In genomic region chr7:56018972-56019929, GRCm38 (mm10) we compare ENCODE assay signal across 8 mouse cellular contexts. TPM values are rescaled to one million over a fixed set of nuclear protein-coding genes. Genes with fewer than 3 reads are reported as not detected.
DNase-seq lines count a peak whose midpoint lies in the region; ATAC-seq and TF ChIP-seq lines count a peak whose summit lies in the region.

No protein-coding gene starts in this region.

- peak overlapping the region; percentile 89 for H3K9ac ChIP-seq in heart, embryonic 12.5 days
- H3K9ac ChIP-seq in kidney, embryonic 16.5 days (replicated peaks; ENCODE audit: low read length), result peak overlapping the region; percentile 76
- H3K9ac ChIP-seq in liver, embryonic 11.5 days (ENCODE audit: low read depth, low read length), result peak overlapping the region; percentile 98

- H3K36me3 ChIP-seq in erythroblast, embryonic 14.5 days (ENCODE audit: control insufficient read depth), result peaks cover 36% of the 10 kb centered on the region
- H3K36me3 ChIP-seq in heart, embryonic 12.5 days, result no peaks in the 10 kb centered on the region
- H3K36me3 ChIP-seq in kidney, embryonic 16.5 days (ENCODE audit: insufficient read depth, low read length), result no peaks in the 10 kb centered on the region
- H3K36me3 ChIP-seq in liver, embryonic 11.5 days (ENCODE audit: control insufficient read depth, insufficient read depth, low read length), result no peaks in the 10 kb centered on the region
- no peaks in the 10 kb centered on the region for H3K36me3 ChIP-seq in myocyte (ENCODE audit: control insufficient read depth, insufficient read depth)
- no peaks in the 10 kb centered on the region for H3K36me3 ChIP-seq in splenic B cell, adult 2 months (ENCODE audit: control insufficient read depth, insufficient read depth, low read length, poor library complexity, severe bottlenecking)

- H3K79me2 ChIP-seq in myocyte (ENCODE audit: control insufficient read depth, insufficient read depth), result no peaks in the 10 kb centered on the region

- H3K4me2 ChIP-seq in heart, embryonic 12.5 days, result peak overlapping the region; percentile 91
- peak overlapping the region; percentile 68 for H3K4me2 ChIP-seq in kidney, embryonic 16.5 days (replicated peaks; ENCODE audit: low read depth, low read length)
- H3K4me2 ChIP-seq in liver, embryonic 11.5 days, result peak overlapping the region; percentile 91
- H3K4me2 ChIP-seq in myocyte (ENCODE audit: low read depth), result peak overlapping the region; percentile 97

- H3K27ac ChIP-seq in heart, embryonic 12.5 days (ENCODE audit: poor library complexity, severe bottlenecking), result no peak overlapping the region
- H3K27ac ChIP-seq in kidney, embryonic 16.5 days (ENCODE audit: low read length), result no peak overlapping the region
- H3K27ac ChIP-seq in liver, embryonic 11.5 days (ENCODE audit: low read depth, low read length), result peak overlapping the region; percentile 96

- WGBS in heart, embryonic 12.5 days, result under 1% methylated on average over 64 of the region's 71 CpGs
- WGBS in kidney, embryonic 16.5 days, result 1% methylated on average over 41 of the region's 71 CpGs
- WGBS in liver, embryonic 11.5 days, result 1% methylated on average over 67 of the region's 71 CpGs

- peak overlapping the region; percentile 75 for H3ac ChIP-seq in myocyte (ENCODE audit: control insufficient read depth, insufficient read length)

- H3K27me3 ChIP-seq in erythroblast, embryonic 14.5 days (ENCODE audit: control insufficient read depth), result no peaks in the 10 kb centered on the region
- no peaks in the 10 kb centered on the region for H3K27me3 ChIP-seq in heart, embryonic 12.5 days (replicated peaks)
- H3K27me3 ChIP-seq in kidney, embryonic 16.5 days (ENCODE audit: insufficient read depth, low read length), result no peaks in the 10 kb centered on the region
- no peaks in the 10 kb centered on the region for H3K27me3 ChIP-seq in liver, embryonic 11.5 days (replicated peaks; ENCODE audit: control insufficient read depth, insufficient read depth, low read length)
- no peaks in the 10 kb centered on the region for H3K27me3 ChIP-seq in myocyte (ENCODE audit: control insufficient read depth, insufficient read depth, insufficient read length)
- no peaks in the 10 kb centered on the region; the same call in 1 of the 2 replicates for H3K27me3 ChIP-seq in splenic B cell, adult 2 months (ENCODE audit: control insufficient read depth, insufficient read depth, low read length, poor library complexity, severe bottlenecking)

- no peak for TF ChIP-seq CTCF in brain, embryonic 14.5 days (IDR thresholded peaks at IDR 0.05; ENCODE audit: borderline replicate concordance, extremely low read depth, insufficient read depth, insufficient read length)

- H3K9me3 ChIP-seq in erythroblast, embryonic 14.5 days (ENCODE audit: control insufficient read depth, low read length), result 0 out of 2 replicates have a peak, but pooled peaks cover 3% of the 10 kb centered on the region
- no peaks in the 10 kb centered on the region for H3K9me3 ChIP-seq in heart, embryonic 12.5 days (replicated peaks)
- no peaks in the 10 kb centered on the region for H3K9me3 ChIP-seq in kidney, embryonic 16.5 days (ENCODE audit: low read length)
- H3K9me3 ChIP-seq in liver, embryonic 11.5 days (ENCODE audit: control insufficient read depth, low read length), result no peaks in the 10 kb centered on the region

- H3K4me1 ChIP-seq in erythroblast, embryonic 14.5 days (ENCODE audit: control insufficient read depth), result peaks cover 77% of the 10 kb centered on the region
- H3K4me1 ChIP-seq in heart, embryonic 12.5 days (replicated peaks), result no peaks in the 10 kb centered on the region
- no peaks in the 10 kb centered on the region for H3K4me1 ChIP-seq in kidney, embryonic 16.5 days (ENCODE audit: insufficient read depth, low read length)
- peaks cover 12% of the 10 kb centered on the region for H3K4me1 ChIP-seq in liver, embryonic 11.5 days (replicated peaks; ENCODE audit: control insufficient read depth, insufficient read depth, low read length)

- DNase-seq in brain, embryonic 14.5 days (ENCODE audit: low read depth), result peak; percentile 89
- peak; percentile 79 for DNase-seq in liver, embryonic 11.5 days (ENCODE audit: low spot score)
- DNase-seq in splenic B cell, adult 2 months (ENCODE audit: low read depth, low spot score), result peak; percentile 21

- peak; percentile 82 for ATAC-seq in CD4-positive, CD25-positive, alpha-beta regulatory T cell, adult 4 months
- ATAC-seq in heart, embryonic 12.5 days (ENCODE audit: insufficient number of reproducible peaks, low FRiP score), result peak; percentile 91
- ATAC-seq in kidney, embryonic 16.5 days (ENCODE audit: low FRiP score, low TSS enrichment), result peak; percentile 95
- peak; percentile 77 for ATAC-seq in liver, embryonic 11.5 days (replicated peaks; ENCODE audit: low FRiP score)

- TF ChIP-seq POLR2A in brain, embryonic 14.5 days (IDR thresholded peaks at IDR 0.05; ENCODE audit: borderline replicate concordance, extremely low read depth, insufficient read depth, insufficient read length, poor library complexity, severe bottlenecking), result peak; percentile 50; the same call in 1 of the 2 replicates
- TF ChIP-seq POLR2A in myocyte (IDR thresholded peaks at IDR 0.05; ENCODE audit: insufficient read length, low read depth), result no peak

- H3K4me3 ChIP-seq in erythroblast, embryonic 14.5 days (replicated peaks), result peak overlapping the region; percentile 90
- H3K4me3 ChIP-seq in heart, embryonic 12.5 days, result peak overlapping the region; percentile 91
- peak overlapping the region; percentile 69 for H3K4me3 ChIP-seq in kidney, embryonic 16.5 days (ENCODE audit: low read length)
- H3K4me3 ChIP-seq in liver, embryonic 11.5 days (ENCODE audit: low read depth, low read length), result peak overlapping the region; percentile 92
- H3K4me3 ChIP-seq in myocyte, result peak overlapping the region; percentile 49

TF ChIP-seq in myocyte, 11 proteins besides CTCF, POLR2A, EP300 and RAD21:
- TF ChIP-seq SRF (IDR thresholded peaks at IDR 0.05; ENCODE audit: control insufficient read depth, insufficient read length, low read depth) (no peak), POLR2AphosphoS2 (IDR thresholded peaks at IDR 0.05; ENCODE audit: insufficient read length, low read depth) (no peak), REST (IDR thresholded peaks at IDR 0.05; ENCODE audit: insufficient read depth, insufficient read length) (no peak), TCF3 (IDR thresholded peaks at IDR 0.05; ENCODE audit: insufficient read length, low read depth) (no peak), TCF12 (IDR thresholded peaks at IDR 0.05; ENCODE audit: insufficient read depth, poor library complexity, severe bottlenecking) (no peak), USF1 (IDR thresholded peaks at IDR 0.05; ENCODE audit: low read depth) (no peak), CEBPB (IDR thresholded peaks at IDR 0.05; ENCODE audit: insufficient read depth, poor library complexity, severe bottlenecking) (no peak), MYOG (IDR thresholded peaks at IDR 0.05; ENCODE audit: control insufficient read depth in 1 of 3, insufficient read depth in 1 of 3, insufficient read length in 2 of 3, low read depth in 2 of 3) (no peak), MYOD1 (IDR thresholded peaks at IDR 0.05; ENCODE audit: control insufficient read depth in 1 of 3, insufficient read length in 2 of 3, low read depth in 2 of 3) (no peak), MAX (IDR thresholded peaks at IDR 0.05; ENCODE audit: low read depth) (no peak), E2F4 (IDR thresholded peaks at IDR 0.05; ENCODE audit: insufficient read depth) (no peak)

RNA-seq across cellular contexts. Expression of gene Nipa1, which starts 0.5 kb away (rescaled TPM):
- polyA plus RNA-seq in CD4-positive, CD25-positive, alpha-beta regulatory T cell, adult 4 months (2017; shearing (Covaris generic)), result not detected
- 18.4 and 21.6 TPM in 2 replicates for polyA plus RNA-seq in brain, embryonic 14.5 days (2012; rRNA removed)
- 0.98 and 1.2 TPM in 2 replicates for polyA plus RNA-seq in erythroblast, embryonic 14.5 days (2012)
- polyA plus RNA-seq in heart, embryonic 12.5 days (2016; fragmentation: Nextera tagmentation; extraction: Ambion mirVana), result 4.5 and 4.9 TPM in 2 replicates
- 4.4 and 5.9 TPM in 2 replicates for polyA plus RNA-seq in kidney, embryonic 16.5 days (2015; fragmentation: Nextera tagmentation; extraction: Ambion mirVana)
- 14.5 and 16.2 TPM in 2 replicates for polyA plus RNA-seq in liver, embryonic 11.5 days (2014; fragmentation: Nextera tagmentation; extraction: Ambion mirVana)
- 2.2 TPM for polyA plus RNA-seq in myocyte (2012; fragmentation: generic; extraction: Trizol)

RNA-seq across cellular contexts. Expression of gene Herc2, which starts 30.7 kb away (rescaled TPM):
- 10 to 100 TPM; 19.9 to 36.6 TPM for polyA plus RNA-seq in CD4-positive, CD25-positive, alpha-beta regulatory T cell, adult 4 months (2017; shearing (Covaris generic))
- 30.3 and 39.8 TPM in 2 replicates for polyA plus RNA-seq in brain, embryonic 14.5 days (2012; rRNA removed)
- polyA plus RNA-seq in erythroblast, embryonic 14.5 days (2012), result 0.51 and 0.77 TPM in 2 replicates
- polyA plus RNA-seq in heart, embryonic 12.5 days (2016; fragmentation: Nextera tagmentation; extraction: Ambion mirVana), result 20.6 and 20.8 TPM in 2 replicates
- polyA plus RNA-seq in kidney, embryonic 16.5 days (2015; fragmentation: Nextera tagmentation; extraction: Ambion mirVana), result 19.2 and 26.9 TPM in 2 replicates
- polyA plus RNA-seq in liver, embryonic 11.5 days (2014; fragmentation: Nextera tagmentation; extraction: Ambion mirVana), result 18.5 and 19.9 TPM in 2 replicates
- 10.0 TPM for polyA plus RNA-seq in myocyte (2012; fragmentation: generic; extraction: Trizol)

RNA-seq across cellular contexts. Expression of gene Nipa2, which starts 57.0 kb away (rescaled TPM):
- polyA plus RNA-seq in CD4-positive, CD25-positive, alpha-beta regulatory T cell, adult 4 months (2017; shearing (Covaris generic)), result 10 to 100 TPM; 13.9 to 14.6 TPM
- polyA plus RNA-seq in brain, embryonic 14.5 days (2012; rRNA removed), result 24.2 and 28.3 TPM in 2 replicates
- polyA plus RNA-seq in erythroblast, embryonic 14.5 days (2012), result 0.71 and 0.87 TPM in 2 replicates
- polyA plus RNA-seq in heart, embryonic 12.5 days (2016; fragmentation: Nextera tagmentation; extraction: Ambion mirVana), result 48.0 and 53.4 TPM in 2 replicates
- 40.6 and 42.8 TPM in 2 replicates for polyA plus RNA-seq in kidney, embryonic 16.5 days (2015; fragmentation: Nextera tagmentation; extraction: Ambion mirVana)
- 42.2 and 44.6 TPM in 2 replicates for polyA plus RNA-seq in liver, embryonic 11.5 days (2014; fragmentation: Nextera tagmentation; extraction: Ambion mirVana)
- 14.5 TPM for polyA plus RNA-seq in myocyte (2012; fragmentation: generic; extraction: Trizol)

Comparison
In these comparisons a context has a peak if more than half of its experiments do, and no peak if none do; other contexts are left out.
1. DNase-seq: peak in every context shown above with its lines; median percentile 89 in brain, embryonic 14.5 days; 79 in liver, embryonic 11.5 days; 21 in splenic B cell, adult 2 months.